Mouse (Mus musculus): ENCODE measurements around the gene Dgkh.

- TF ChIP-seq CTCF (IDR thresholded peaks at IDR 0.05) (no peak), EP300 (IDR thresholded peaks at IDR 0.05) (no peak)
Measured at GRCm38 (mm10) chr14:78699196-78699595, 33.4 kb downstream of the Dgkh start.

All from lung, postnatal 0 days (tissue).